Mouse (Mus musculus) stomach, embryonic 15.5 days (tissue): ENCODE results near the gene Pcf11. TPM values are rescaled to one million over a fixed set of nuclear protein-coding genes. Genes with fewer than 3 reads are reported as not detected.

ENCODE experiments used
- ATAC-seq: fragments of 200-750 bp; cut with Nextera tagmentation; 2 replicates; pipeline ENCODE4 v1.8.0; 2017; ENCODE audit warnings: low read depth, moderate number of reproducible peaks, moderate TSS enrichment; ENCODE audit not compliant: insufficient read depth, low FRiP score
- H3K27ac ChIP-seq: fragments of 300-500 bp; sonication (generic); 2 replicates; pipeline ENCODE4 v1.5.1; 2015; ENCODE audit warnings: mild to moderate bottlenecking, inconsistent platforms
- H3K27me3 ChIP-seq: fragments of 300-500 bp; sonication (generic); replicated peaks from 2 replicates; pipeline ENCODE4 v1.6.1; 2015; ENCODE audit warnings: inconsistent platforms
- H3K36me3 ChIP-seq: fragments of 300-500 bp; sonication (generic); 2 replicates; pipeline ENCODE4 v1.6.1; 2015; ENCODE audit warnings: inconsistent platforms
- H3K4me1 ChIP-seq: fragments of 300-500 bp; sonication (generic); 2 replicates; pipeline ENCODE4 v1.6.1; 2015; ENCODE audit warnings: inconsistent platforms
- H3K4me2 ChIP-seq: fragments of 300-500 bp; sonication (generic); 2 replicates; pipeline ENCODE4 v1.6.1; 2015; ENCODE audit warnings: mild to moderate bottlenecking, inconsistent platforms
- H3K4me3 ChIP-seq: fragments of 300-500 bp; sonication (generic); replicated peaks from 2 replicates; pipeline ENCODE4 v1.5.1; 2015; ENCODE audit warnings: inconsistent platforms
- H3K9ac ChIP-seq: fragments of 300-500 bp; sonication (generic); 2 replicates; pipeline ENCODE4 v1.6.1; 2015; ENCODE audit warnings: inconsistent platforms
- H3K9me3 ChIP-seq: fragments of 300-500 bp; sonication (generic); 2 replicates; pipeline ENCODE4 v1.6.1; 2016; ENCODE audit warnings: inconsistent platforms
- WGBS: fragments of 180-500 bp; shearing (Covaris S2); methylation state at CpG from one replicate; pipeline ENCODE4 v1.1.7; 2015; 5-methylcytosine and 5-hydroxymethylcytosine counted together
- polyA plus RNA-seq: library from polyadenylated mRNA; unstranded; fragments of >200 nt; fragmentation: Nextera tagmentation; extraction: Ambion mirVana; gene quantifications from 2 replicates; pipeline ENCODE4 v1.2.1, GENCODE M21; 2015

Gene Pcf11
- polyA plus RNA-seq, 1 experiment from 2014 or later, result 23.1 TPM

- 46% methylated on average over 4 of the region's 4 CpGs for WGBS
- no peak overlapping the region for H3K4me2 ChIP-seq
- H3K4me1 ChIP-seq, result no peaks in the 10 kb centered on the region
- H3K9me3 ChIP-seq, result no peaks in the 10 kb centered on the region
- no peak overlapping the region for H3K27ac ChIP-seq
- no peak overlapping the region for H3K9ac ChIP-seq
- H3K27me3 ChIP-seq, result no peaks in the 10 kb centered on the region
- H3K4me3 ChIP-seq, result no peak overlapping the region
- ATAC-seq, result no peak
- H3K36me3 ChIP-seq, result no peaks in the 10 kb centered on the region
Observed at GRCm38 (mm10) chr7:92677346-92677745, 7.6 kb upstream of the Pcf11 start.

- Histone ChIP-seq H3K27me3 (no peaks in the 10 kb centered on the region), H3K36me3 (no peaks in the 10 kb centered on the region), H3K9ac (no peak overlapping the region), H3K4me2 (no peak overlapping the region), H3K9me3 (no peaks in the 10 kb centered on the region), H3K4me1 (no peaks in the 10 kb centered on the region), H3K27ac (no peak overlapping the region), H3K4me3 (no peak overlapping the region)
- no peak for ATAC-seq
- WGBS, result 69% methylated on average over 3 of the region's 3 CpGs
Observed at GRCm38 (mm10) chr7:92675131-92675530, 5.4 kb upstream of the Pcf11 start.

- ATAC-seq, result no peak
- under 1% methylated on average over 29 of the region's 29 CpGs for WGBS
- H3K9ac ChIP-seq, result peak overlapping the region; percentile 97
- peak overlapping the region; percentile 98 for H3K27ac ChIP-seq
- H3K4me3 ChIP-seq, result peak overlapping the region; percentile 91
- H3K4me1 ChIP-seq, result peaks cover 6% of the 10 kb centered on the region; the same call in 1 of the 2 replicates
- H3K4me2 ChIP-seq, result peak overlapping the region; percentile 57
- H3K36me3 ChIP-seq, result no peaks in the 10 kb centered on the region
- H3K27me3 ChIP-seq, result no peaks in the 10 kb centered on the region
- H3K9me3 ChIP-seq, result no peaks in the 10 kb centered on the region
Observed at GRCm38 (mm10) chr7:92668791-92669506, 785 bp downstream of the Pcf11 start.

GRCm38 (mm10) chr7:92666274-92666820 lies 3.4 kb downstream of the Pcf11 start:
- WGBS, result 64% methylated on average over 7 of the region's 7 CpGs
- Histone ChIP-seq H3K4me3 (no peak overlapping the region), H3K27me3 (no peaks in the 10 kb centered on the region), H3K36me3 (peaks cover 6% of the 10 kb centered on the region), H3K27ac (no peak overlapping the region), H3K9me3 (no peaks in the 10 kb centered on the region), H3K4me1 (peaks cover 6% of the 10 kb centered on the region; the same call in 1 of the 2 replicates), H3K9ac (no peak overlapping the region), H3K4me2 (peak overlapping the region; percentile 57)
- no peak for ATAC-seq

- H3K4me1 ChIP-seq, result no peaks in the 10 kb centered on the region
- no peaks in the 10 kb centered on the region for H3K9me3 ChIP-seq
- no peak overlapping the region for H3K4me3 ChIP-seq
- H3K36me3 ChIP-seq, result peaks cover 51% of the 10 kb centered on the region
- no peak overlapping the region for H3K9ac ChIP-seq
- no peaks in the 10 kb centered on the region for H3K27me3 ChIP-seq
- no peak for ATAC-seq
- H3K4me2 ChIP-seq, result no peak overlapping the region
- no peak overlapping the region for H3K27ac ChIP-seq
- 98% methylated on average over 5 of the region's 5 CpGs for WGBS
Observed at GRCm38 (mm10) chr7:92658050-92658449, 11.7 kb downstream of the Pcf11 start.

- H3K27me3 ChIP-seq, result no peaks in the 10 kb centered on the region
- WGBS, result 70% methylated on average over 2 of the region's 2 CpGs
- H3K4me2 ChIP-seq, result no peak overlapping the region
- H3K4me1 ChIP-seq, result no peaks in the 10 kb centered on the region
- no peak for ATAC-seq
- no peak overlapping the region for H3K9ac ChIP-seq
- peaks cover 46% of the 10 kb centered on the region for H3K36me3 ChIP-seq
- no peak overlapping the region for H3K4me3 ChIP-seq
- no peak overlapping the region for H3K27ac ChIP-seq
- H3K9me3 ChIP-seq, result no peaks in the 10 kb centered on the region
Observed at GRCm38 (mm10) chr7:92656386-92656785, 13.3 kb downstream of the Pcf11 start.

GRCm38 (mm10) chr7:92653329-92653728 lies 16.4 kb downstream of the Pcf11 start:
- WGBS, result 86% methylated on average over 1 of the region's 1 CpGs
- peaks cover 28% of the 10 kb centered on the region for H3K36me3 ChIP-seq

GRCm38 (mm10) chr7:92647790-92648189 lies 21.9 kb downstream of the Pcf11 start:
- Histone ChIP-seq H3K27ac (no peak overlapping the region), H3K9ac (no peak overlapping the region), H3K4me1 (no peaks in the 10 kb centered on the region), H3K27me3 (no peaks in the 10 kb centered on the region), H3K4me2 (no peak overlapping the region), H3K4me3 (no peak overlapping the region), H3K36me3 (peaks cover 14% of the 10 kb centered on the region), H3K9me3 (no peaks in the 10 kb centered on the region)
- WGBS, result 80% methylated on average over 7 of the region's 7 CpGs
- ATAC-seq, result no peak

More at GRCm38 (mm10) chr7:92653329-92653728, 16.4 kb downstream of the Pcf11 start:
- no peak overlapping the region for H3K9ac ChIP-seq
- no peak for ATAC-seq
- H3K4me2 ChIP-seq, result no peak overlapping the region
- H3K27me3 ChIP-seq, result no peaks in the 10 kb centered on the region
- no peaks in the 10 kb centered on the region for H3K4me1 ChIP-seq
- H3K9me3 ChIP-seq, result no peaks in the 10 kb centered on the region
- H3K27ac ChIP-seq, result no peak overlapping the region
- no peak overlapping the region for H3K4me3 ChIP-seq

GRCm38 (mm10) chr7:92642358-92642757 lies 27.4 kb downstream of the Pcf11 start:
- Histone ChIP-seq H3K9me3 (no peaks in the 10 kb centered on the region), H3K4me3 (no peak overlapping the region), H3K36me3 (peaks cover 6% of the 10 kb centered on the region), H3K4me2 (no peak overlapping the region), H3K4me1 (no peaks in the 10 kb centered on the region), H3K27me3 (no peaks in the 10 kb centered on the region), H3K9ac (no peak overlapping the region), H3K27ac (no peak overlapping the region)
- ATAC-seq, result no peak

- peak overlapping the region; percentile 88; the same call in 1 of the 2 replicates for H3K4me3 ChIP-seq
- WGBS, result 80% methylated on average over 5 of the region's 5 CpGs
- H3K36me3 ChIP-seq, result no peaks in the 10 kb centered on the region; the same call in 1 of the 2 replicates
- no peaks in the 10 kb centered on the region for H3K9me3 ChIP-seq
- H3K4me2 ChIP-seq, result peak overlapping the region; percentile 62
- no peak for ATAC-seq
- H3K27me3 ChIP-seq, result no peaks in the 10 kb centered on the region
- H3K27ac ChIP-seq, result no peak overlapping the region
- peaks cover 7% of the 10 kb centered on the region; the same call in 1 of the 2 replicates for H3K4me1 ChIP-seq
- H3K9ac ChIP-seq, result 0 out of 2 replicates have a peak overlapping the region, but pooled peaks have one; percentile 76
Observed at GRCm38 (mm10) chr7:92638050-92638449, 31.7 kb downstream of the Pcf11 start.

- peak within 1 kb of the TSS; percentile 99 for H3K4me2 ChIP-seq
- peak; percentile 98 for ATAC-seq
- no peaks in the 10 kb centered on the region for H3K27me3 ChIP-seq
- H3K4me3 ChIP-seq, result peak within 1 kb of the TSS; percentile 88
- no peaks in the 10 kb centered on the region for H3K9me3 ChIP-seq
- peak within 1 kb of the TSS; percentile 82 for H3K27ac ChIP-seq
- WGBS, result under 1% methylated on average over 44 of the region's 44 CpGs
- H3K36me3 ChIP-seq, result no peaks in the 10 kb centered on the region; the same call in 1 of the 2 replicates
- H3K9ac ChIP-seq, result peak within 1 kb of the TSS; percentile 76
- H3K4me1 ChIP-seq, result peaks cover 7% of the 10 kb centered on the region; the same call in 1 of the 2 replicates
Observed at GRCm38 (mm10) chr7:92637021-92637625, 32.6 kb downstream of the Pcf11 start, which contains the start of gene Ankrd42. Gene Ankrd42 (minus strand): TSS chr7:92637142.
